Mouse (Mus musculus): ENCODE results near the gene Btbd18. TPM values are rescaled to one million over a fixed set of nuclear protein-coding genes. Genes with fewer than 3 reads are reported as not detected.
"Not testable (repeated sequence)": the region's sequence is repeated elsewhere in the genome, so short reads cannot be mapped to it uniquely, and the experiment has no call there.

Gene Btbd18
- polyA plus RNA-seq, 1 experiment, result not detected

DNA sequence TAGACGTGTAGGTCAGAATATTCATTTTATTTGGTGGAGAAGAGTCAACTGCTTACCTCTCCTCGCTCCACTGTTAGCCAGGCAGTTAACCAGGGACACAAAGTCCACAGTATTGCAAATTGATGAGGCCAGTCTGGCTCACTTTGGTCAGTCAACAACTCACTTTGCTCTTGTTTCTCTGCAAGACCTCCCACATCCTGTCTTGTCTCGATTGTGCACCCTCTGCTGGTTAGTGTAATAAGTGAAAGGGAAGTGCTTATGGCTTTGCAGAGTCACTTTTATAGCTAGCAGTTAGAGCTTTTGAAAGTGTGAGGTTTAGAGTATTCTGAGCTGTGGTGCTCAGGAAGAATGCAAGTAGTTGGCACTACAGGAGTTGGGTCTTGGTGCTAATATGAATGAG is 1.4 kb downstream of the Btbd18 start:
- peak; percentile 61 for TF ChIP-seq CTCF (IDR thresholded peaks at IDR 0.05; ENCODE audit: extremely low read depth, insufficient read depth, low read length)
- TF ChIP-seq POLR2A (IDR thresholded peaks at IDR 0.05; ENCODE audit: extremely low read depth, insufficient read depth, low read length), result no peak

DNA sequence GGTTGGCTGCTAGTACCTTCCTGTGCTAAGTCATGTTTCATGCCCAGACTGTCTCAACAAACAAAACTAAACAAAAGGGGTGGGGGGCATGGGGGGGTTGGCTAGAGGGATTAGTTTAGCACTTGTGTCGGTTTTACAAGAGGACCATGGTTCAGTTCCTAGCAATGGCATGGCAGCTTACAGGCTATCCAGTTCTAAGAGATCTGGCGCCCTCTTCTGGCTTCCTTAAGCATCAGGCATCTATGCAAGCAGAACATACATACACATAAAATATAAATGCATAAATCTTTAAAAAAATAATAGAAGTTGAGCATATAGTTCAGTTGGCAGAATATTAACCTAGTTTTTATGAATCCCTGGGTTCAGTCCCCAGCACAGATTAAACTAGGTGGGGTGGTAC is 4.0 kb downstream of the Btbd18 start:
- Histone ChIP-seq H3K4me1 (ENCODE audit: control insufficient read depth, insufficient read depth, low read length) (no peaks in the 10 kb centered on the region), H3K27ac (ENCODE audit: insufficient read depth, low read length) (no peak overlapping the region), H3K4me3 (ENCODE audit: insufficient read depth, low read length) (no peak overlapping the region)
- TF ChIP-seq CTCF (IDR thresholded peaks at IDR 0.05; ENCODE audit: extremely low read depth, insufficient read depth, low read length) (peak; percentile 18; the same call in 1 of the 2 replicates), POLR2A (IDR thresholded peaks at IDR 0.05; ENCODE audit: extremely low read depth, insufficient read depth, low read length) (no peak)

More for the DNA sequence above, 1.4 kb downstream of the Btbd18 start:
- Histone ChIP-seq H3K4me3 (ENCODE audit: insufficient read depth, low read length) (no peak overlapping the region), H3K4me1 (ENCODE audit: control insufficient read depth, insufficient read depth, low read length) (no peaks in the 10 kb centered on the region), H3K27ac (ENCODE audit: insufficient read depth, low read length) (no peak overlapping the region)

DNA sequence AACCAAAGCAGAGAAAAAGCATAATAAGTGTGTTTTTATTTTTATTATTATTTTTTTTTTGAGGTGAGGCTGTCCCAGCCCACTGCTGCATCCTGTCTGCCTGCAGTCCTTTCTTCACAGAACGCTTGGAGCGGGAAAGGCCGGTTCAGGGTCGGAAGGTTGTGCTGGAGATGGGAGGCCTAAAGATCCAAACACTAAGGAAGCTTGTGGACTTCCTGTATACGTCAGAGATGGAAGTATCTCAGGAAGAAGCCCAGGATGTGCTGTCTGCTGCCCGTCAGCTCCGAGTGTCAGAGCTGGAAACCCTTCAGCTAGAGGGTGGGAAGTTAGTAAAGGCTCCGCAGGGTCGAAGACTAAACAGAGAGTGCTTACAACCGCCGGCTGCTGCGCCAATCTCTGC is 7.2 kb downstream of the Btbd18 start:
- H3K4me1 ChIP-seq (ENCODE audit: control insufficient read depth, insufficient read depth, low read length), result peaks cover 2% of the 10 kb centered on the region; the same call in 1 of the 2 replicates
- no peak overlapping the region for H3K4me3 ChIP-seq (ENCODE audit: insufficient read depth, low read length)
- no peak overlapping the region for H3K27ac ChIP-seq (ENCODE audit: insufficient read depth, low read length)
- TF ChIP-seq POLR2A (IDR thresholded peaks at IDR 0.05; ENCODE audit: extremely low read depth, insufficient read depth, low read length), result no peak
- TF ChIP-seq CTCF (IDR thresholded peaks at IDR 0.05; ENCODE audit: extremely low read depth, insufficient read depth, low read length), result no peak

DNA sequence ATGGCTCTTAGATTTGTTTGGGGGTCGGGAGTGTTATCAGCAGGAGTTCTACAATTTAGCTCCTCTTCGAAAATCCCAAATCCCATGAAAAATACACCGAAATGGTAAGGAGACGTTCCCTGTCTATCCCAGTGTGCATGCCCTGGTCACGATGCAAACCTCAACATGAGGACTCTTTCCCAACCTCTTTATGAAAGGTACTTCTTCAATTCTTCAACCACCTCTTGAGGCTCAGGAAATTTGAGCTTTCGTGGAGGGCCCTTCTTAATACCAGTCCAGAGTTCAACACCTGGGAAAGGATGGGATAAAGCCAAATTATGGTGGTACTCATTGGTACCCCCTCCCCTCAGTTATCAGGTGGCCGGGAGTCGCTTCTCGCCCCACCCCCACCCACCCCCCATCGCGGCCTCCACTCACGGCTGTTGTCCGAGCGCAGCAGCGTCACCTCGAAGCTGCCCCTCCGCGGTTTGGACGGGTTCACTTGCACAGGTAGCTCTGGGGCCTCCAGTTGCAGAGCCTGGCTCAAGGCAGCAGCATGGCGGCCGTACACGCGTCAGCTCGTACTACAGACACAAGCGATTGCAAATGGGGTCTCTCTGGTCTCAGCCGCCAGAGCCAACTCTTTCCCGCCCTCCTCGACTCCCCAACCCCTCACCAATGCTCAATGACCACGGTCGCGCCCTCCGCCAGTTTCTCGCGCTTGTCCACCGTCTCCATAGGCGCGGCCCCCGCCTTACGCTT is 11.1 kb downstream of the Btbd18 start:
- TF ChIP-seq POLR2A (IDR thresholded peaks at IDR 0.05; ENCODE audit: extremely low read depth, insufficient read depth, low read length), result no peak
- no peak for TF ChIP-seq CTCF (IDR thresholded peaks at IDR 0.05; ENCODE audit: extremely low read depth, insufficient read depth, low read length)
- H3K4me3 ChIP-seq (ENCODE audit: insufficient read depth, low read length), result peak overlapping the region; percentile 86
- H3K4me1 ChIP-seq (ENCODE audit: control insufficient read depth, insufficient read depth, low read length), result peaks cover 2% of the 10 kb centered on the region; the same call in 1 of the 2 replicates
- no peak overlapping the region for H3K27ac ChIP-seq (ENCODE audit: insufficient read depth, low read length)

DNA sequence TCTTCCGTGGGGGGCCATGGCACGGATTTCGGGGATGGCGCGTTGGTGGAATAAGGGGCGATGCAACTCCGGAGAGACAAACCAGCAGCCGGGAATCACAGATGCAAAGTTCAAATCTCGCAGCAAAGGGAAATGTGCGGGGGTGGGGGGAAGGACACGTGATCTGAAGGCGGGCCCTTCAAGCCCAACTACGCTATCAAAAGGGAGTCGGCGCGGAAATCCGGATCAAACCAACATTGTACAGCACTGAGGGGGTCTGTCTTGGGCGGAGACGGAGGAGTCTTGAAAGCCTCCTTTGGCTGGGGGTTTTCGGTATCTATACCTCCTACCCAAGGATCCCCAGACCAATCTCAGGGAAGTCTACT is 11.7 kb downstream of the Btbd18 start, which contains the start of gene Selenoh:
Selenoh (minus strand) TSS at position 202 of the 365 bp plus-strand sequence.
- peaks cover 2% of the 10 kb centered on the region; the same call in 1 of the 2 replicates for H3K4me1 ChIP-seq (ENCODE audit: control insufficient read depth, insufficient read depth, low read length)
- TF ChIP-seq POLR2A (IDR thresholded peaks at IDR 0.05; ENCODE audit: extremely low read depth, insufficient read depth, low read length) (peak; percentile 74), CTCF (IDR thresholded peaks at IDR 0.05; ENCODE audit: extremely low read depth, insufficient read depth, low read length) (no peak)
- H3K4me3 ChIP-seq (ENCODE audit: insufficient read depth, low read length), result peak within 1 kb of the TSS; percentile 86
- peak within 1 kb of the TSS; percentile 31; the same call in 1 of the 2 replicates for H3K27ac ChIP-seq (ENCODE audit: insufficient read depth, low read length)

DNA sequence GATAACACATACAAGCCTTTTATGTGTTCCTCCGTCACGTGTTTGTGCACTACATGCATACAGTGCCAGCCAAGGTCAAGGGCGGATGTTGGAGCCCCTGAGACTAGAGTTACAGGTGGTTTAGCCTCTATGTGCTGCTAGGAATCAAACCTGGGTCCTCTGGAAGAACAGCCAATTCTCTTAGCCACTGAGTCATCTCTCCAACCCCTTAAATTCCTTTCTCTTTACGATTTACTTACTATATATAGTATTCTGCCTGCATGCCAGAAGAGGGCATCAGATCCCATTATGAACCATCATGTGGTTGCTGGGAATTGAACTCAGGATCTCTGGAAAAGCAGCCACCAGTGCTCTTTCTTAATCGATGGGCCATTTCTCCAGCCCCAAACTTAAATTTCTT is 12.7 kb downstream of the Btbd18 start:
- not testable (repeated sequence) for H3K4me3 ChIP-seq (ENCODE audit: insufficient read depth, low read length); H3K4me1 ChIP-seq (ENCODE audit: control insufficient read depth, insufficient read depth, low read length); H3K27ac ChIP-seq (ENCODE audit: insufficient read depth, low read length)

GRCm38 (mm10) chr2:84677270-84677967 is 18.5 kb downstream of the Btbd18 start:
- TF ChIP-seq POLR2A (IDR thresholded peaks at IDR 0.05; ENCODE audit: extremely low read depth, insufficient read depth, low read length) (no peak), CTCF (IDR thresholded peaks at IDR 0.05; ENCODE audit: extremely low read depth, insufficient read depth, low read length) (0 out of 2 replicates have a peak, but pooled peaks have one; percentile 13)
- Histone ChIP-seq H3K4me3 (ENCODE audit: insufficient read depth, low read length) (peak overlapping the region; percentile 98), H3K27ac (ENCODE audit: insufficient read depth, low read length) (no peak overlapping the region), H3K4me1 (ENCODE audit: control insufficient read depth, insufficient read depth, low read length) (peaks cover 4% of the 10 kb centered on the region; the same call in 1 of the 2 replicates)

GRCm38 (mm10) chr2:84677968-84678880 is 19.3 kb downstream of the Btbd18 start, which contains the start of the genes Gm28635 and Med19:
TSS of gene Gm28635 (minus strand) at chr2:84678041.
TSS of gene Med19 (plus strand) at chr2:84678402.
- TF ChIP-seq CTCF (IDR thresholded peaks at IDR 0.05; ENCODE audit: extremely low read depth, insufficient read depth, low read length) (no peak), POLR2A (IDR thresholded peaks at IDR 0.05; ENCODE audit: extremely low read depth, insufficient read depth, low read length) (peak; percentile 90; the same call in 1 of the 2 replicates)
- Histone ChIP-seq H3K27ac (ENCODE audit: insufficient read depth, low read length) (no peak within 1 kb of the TSS), H3K4me1 (ENCODE audit: control insufficient read depth, insufficient read depth, low read length) (peaks cover 4% of the 10 kb centered on the region; the same call in 1 of the 2 replicates), H3K4me3 (ENCODE audit: insufficient read depth, low read length) (peak within 1 kb of the TSS; percentile 98)

GRCm38 (mm10) chr2:84679016-84679415 is 20.1 kb downstream of the Btbd18 start, which contains the start of gene Tmx2:
TSS of gene Tmx2 (minus strand) at chr2:84679140.
- peak within 1 kb of the TSS; percentile 98 for H3K4me3 ChIP-seq (ENCODE audit: insufficient read depth, low read length)
- no peak within 1 kb of the TSS for H3K27ac ChIP-seq (ENCODE audit: insufficient read depth, low read length)
- peaks cover 4% of the 10 kb centered on the region; the same call in 1 of the 2 replicates for H3K4me1 ChIP-seq (ENCODE audit: control insufficient read depth, insufficient read depth, low read length)
- TF ChIP-seq CTCF (IDR thresholded peaks at IDR 0.05; ENCODE audit: extremely low read depth, insufficient read depth, low read length) (no peak), POLR2A (IDR thresholded peaks at IDR 0.05; ENCODE audit: extremely low read depth, insufficient read depth, low read length) (no peak)
